25 mouse cellular contexts compared by ENCODE assay signal in the genomic region with DNA sequence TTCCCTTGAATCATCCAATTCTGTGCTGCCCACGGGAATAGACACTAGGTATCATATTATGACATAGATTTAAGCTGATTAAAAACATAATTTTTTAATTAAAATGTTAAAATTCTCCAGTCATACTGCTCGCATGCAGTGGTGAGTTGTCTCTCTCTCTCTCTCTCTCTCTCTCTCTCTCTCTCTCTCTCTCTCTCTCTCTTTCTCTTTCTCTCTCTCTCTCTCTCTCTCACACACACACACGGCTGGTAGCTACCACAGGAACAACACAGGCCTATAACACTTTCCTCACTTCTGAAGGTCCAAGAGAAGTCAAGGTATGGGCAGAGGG. TPM values are rescaled to one million over a fixed set of nuclear protein-coding genes. Genes with fewer than 3 reads are reported as not detected.
DNase-seq lines count a peak whose midpoint lies in the region; ATAC-seq and TF ChIP-seq lines count a peak whose summit lies in the region.
"Had no signal": no experiment of that assay in that cellular context is flagged by ENCODE, and none has a peak within 500 bp of the region (broad histone marks: within the 10 kb centered on the region; RNA-seq: fewer than 3 reads in every experiment).

No protein-coding gene starts in this region.

- TF ChIP-seq POLR2A in bone marrow, adult 2 months (IDR thresholded peaks at IDR 0.05; ENCODE audit: borderline replicate concordance, control insufficient read depth, low read depth, low read length), result no peak

- no peak for TF ChIP-seq EP300 in liver, embryonic 14.5 days (IDR thresholded peaks at IDR 0.05; ENCODE audit: low read depth)
- no peak for TF ChIP-seq EP300 in liver, postnatal 0 days (IDR thresholded peaks at IDR 0.05; ENCODE audit: low read depth)

- no peaks in the 10 kb centered on the region for H3K27me3 ChIP-seq in erythroblast, embryonic 14.5 days (ENCODE audit: control insufficient read depth)
- no peaks in the 10 kb centered on the region for H3K27me3 ChIP-seq in liver, embryonic 14.5 days (ENCODE audit: control insufficient read depth, insufficient read depth, low read length)
- H3K27me3 ChIP-seq in liver, postnatal 0 days (ENCODE audit: insufficient read depth, low read length), result no peaks in the 10 kb centered on the region
- no peaks in the 10 kb centered on the region for H3K27me3 ChIP-seq in forebrain, postnatal 0 days (ENCODE audit: insufficient read depth, low read length)
- H3K27me3 ChIP-seq: CH12.LX; embryonic facial prominence, embryonic 12.5 days; embryonic facial prominence, embryonic 15.5 days; forebrain, embryonic 13.5 days; hindbrain, embryonic 12.5 days; hindbrain, embryonic 15.5 days had no signal

- 63% methylated on average over 3 of the region's 3 CpGs for WGBS in bone marrow, adult 2 months
- WGBS in liver, embryonic 14.5 days (ENCODE audit: insufficient replicate concordance), result 32% methylated on average over 3 of the region's 3 CpGs
- WGBS in liver, postnatal 0 days (ENCODE audit: insufficient replicate concordance), result 58% methylated on average over 3 of the region's 3 CpGs
- WGBS in forebrain, postnatal 0 days, result 84% methylated on average over 3 of the region's 3 CpGs

- peak overlapping the region; percentile 53 for H3K4me3 ChIP-seq in erythroblast, embryonic 14.5 days (replicated peaks)
- H3K4me3 ChIP-seq in bone marrow, adult 2 months (replicated peaks; ENCODE audit: control insufficient read depth, low read depth, low read length), result no peak overlapping the region
- H3K4me3 ChIP-seq in liver, embryonic 14.5 days (ENCODE audit: insufficient read depth in 1 of 2, low read depth in 2 of 2, low read length in 2 of 2), result no peak overlapping the region
- no peak overlapping the region for H3K4me3 ChIP-seq in liver, postnatal 0 days (ENCODE audit: low read depth, low read length)
- no peak overlapping the region for H3K4me3 ChIP-seq in forebrain, postnatal 0 days (ENCODE audit: low read depth, low read length)
- H3K4me3 ChIP-seq: embryonic facial prominence, embryonic 12.5 days; embryonic facial prominence, embryonic 15.5 days; forebrain, embryonic 10.5 days; forebrain, embryonic 13.5 days; gastrocnemius, adult 2 months; hindbrain, embryonic 12.5 days; hindbrain, embryonic 15.5 days had no signal

- peak overlapping the region; percentile 70 for H3K4me2 ChIP-seq in liver, embryonic 14.5 days (ENCODE audit: low read depth)
- peak overlapping the region; percentile 50 for H3K4me2 ChIP-seq in liver, postnatal 0 days (ENCODE audit: low read depth, low read length)
- no peak overlapping the region for H3K4me2 ChIP-seq in forebrain, postnatal 0 days (ENCODE audit: low read depth)
- H3K4me2 ChIP-seq: embryonic facial prominence, embryonic 12.5 days; embryonic facial prominence, embryonic 15.5 days; forebrain, embryonic 13.5 days; heart, embryonic 11.5 days; hindbrain, embryonic 12.5 days; hindbrain, embryonic 15.5 days had no signal

- DNase-seq in liver, embryonic 14.5 days (ENCODE audit: low read depth in 3 of 3, low spot score in 3 of 3), result no peak
- DNase-seq in liver, postnatal 0 days, result no peak
- DNase-seq in forebrain, postnatal 0 days, result no peak
- DNase-seq in cerebellum, postnatal 36 days, result no peak
- no peak for DNase-seq in right cerebral cortex, adult 18-20 months
- DNase-seq: adrenal gland, adult 8-10 months; adrenal gland, postnatal 25 days; cerebellum, adult 18-20 months; cerebellum, adult 9-10 months; cerebellum, postnatal 14 days; gastrocnemius, adult 2 months; gastrocnemius, postnatal 14 days had no signal

- H3K9me3 ChIP-seq in erythroblast, embryonic 14.5 days (ENCODE audit: control insufficient read depth, low read length), result no peaks in the 10 kb centered on the region
- no peaks in the 10 kb centered on the region for H3K9me3 ChIP-seq in liver, embryonic 14.5 days (ENCODE audit: control insufficient read depth, low read length)
- H3K9me3 ChIP-seq in liver, postnatal 0 days (ENCODE audit: low read length), result no peaks in the 10 kb centered on the region
- no peaks in the 10 kb centered on the region for H3K9me3 ChIP-seq in forebrain, postnatal 0 days (ENCODE audit: low read length)
- H3K9me3 ChIP-seq: embryonic facial prominence, embryonic 12.5 days; embryonic facial prominence, embryonic 15.5 days; forebrain, embryonic 10.5 days; forebrain, embryonic 13.5 days; hindbrain, embryonic 12.5 days; hindbrain, embryonic 15.5 days had no signal

- no peaks in the 10 kb centered on the region for H3K36me3 ChIP-seq in erythroblast, embryonic 14.5 days (ENCODE audit: control insufficient read depth)
- H3K36me3 ChIP-seq in liver, embryonic 14.5 days (replicated peaks; ENCODE audit: control insufficient read depth, insufficient read depth, low read depth), result no peaks in the 10 kb centered on the region
- H3K36me3 ChIP-seq in liver, postnatal 0 days (replicated peaks; ENCODE audit: insufficient read depth, low read length), result no peaks in the 10 kb centered on the region
- H3K36me3 ChIP-seq in forebrain, postnatal 0 days (ENCODE audit: insufficient read depth), result no peaks in the 10 kb centered on the region
- H3K36me3 ChIP-seq: embryonic facial prominence, embryonic 12.5 days; embryonic facial prominence, embryonic 15.5 days; forebrain, embryonic 10.5 days; hindbrain, embryonic 12.5 days; hindbrain, embryonic 15.5 days had no signal

- no peak overlapping the region for H3K9ac ChIP-seq in liver, embryonic 14.5 days (replicated peaks)
- no peak overlapping the region for H3K9ac ChIP-seq in liver, postnatal 0 days (replicated peaks)
- H3K9ac ChIP-seq in forebrain, postnatal 0 days, result no peak overlapping the region
- H3K9ac ChIP-seq: embryonic facial prominence, embryonic 12.5 days; embryonic facial prominence, embryonic 15.5 days; forebrain, embryonic 13.5 days; hindbrain, embryonic 12.5 days; hindbrain, embryonic 15.5 days had no signal

- H3K27ac ChIP-seq in bone marrow, adult 2 months (ENCODE audit: control insufficient read depth, insufficient read depth, low read depth, low read length, poor library complexity), result peak overlapping the region; percentile 78
- peak overlapping the region; percentile 67 for H3K27ac ChIP-seq in liver, embryonic 14.5 days
- H3K27ac ChIP-seq in liver, postnatal 0 days (ENCODE audit: low read depth), result peak overlapping the region; percentile 67
- no peak overlapping the region for H3K27ac ChIP-seq in forebrain, postnatal 0 days (ENCODE audit: low read depth, low read length)
- H3K27ac ChIP-seq: embryonic facial prominence, embryonic 12.5 days; embryonic facial prominence, embryonic 15.5 days; forebrain, embryonic 10.5 days; forebrain, embryonic 13.5 days; gastrocnemius, adult 2 months; hindbrain, embryonic 12.5 days; hindbrain, embryonic 15.5 days had no signal

- no peak for TF ChIP-seq CTCF in bone marrow, adult 2 months (IDR thresholded peaks at IDR 0.05; ENCODE audit: control insufficient read depth, insufficient read depth, low read length)
- TF ChIP-seq CTCF in liver, embryonic 14.5 days (IDR thresholded peaks at IDR 0.05; ENCODE audit: low read depth), result no peak
- no peak for TF ChIP-seq CTCF in liver, postnatal 0 days (IDR thresholded peaks at IDR 0.05; ENCODE audit: low read depth)
- TF ChIP-seq CTCF in forebrain, postnatal 0 days (IDR thresholded peaks at IDR 0.05; ENCODE audit: low read depth), result no peak

- ATAC-seq in erythroblast, adult 5-6 weeks (replicated peaks; ENCODE audit: low FRiP score, poor library complexity, severe bottlenecking), result no peak
- no peak for ATAC-seq in liver, embryonic 14.5 days (ENCODE audit: insufficient read depth)
- ATAC-seq in liver, postnatal 0 days, result no peak
- ATAC-seq in forebrain, postnatal 0 days, result no peak
- ATAC-seq: activated CD4-positive, CD25-positive, alpha-beta regulatory T cell, adult 4 months; forebrain, embryonic 13.5 days; forebrain, embryonic 16.5 days had no signal

- H3K4me1 ChIP-seq in erythroblast, embryonic 14.5 days (ENCODE audit: control insufficient read depth), result peaks cover 47% of the 10 kb centered on the region
- no peaks in the 10 kb centered on the region for H3K4me1 ChIP-seq in bone marrow, adult 2 months (ENCODE audit: control insufficient read depth, insufficient read depth, low read length)
- H3K4me1 ChIP-seq in liver, embryonic 14.5 days (replicated peaks; ENCODE audit: control insufficient read depth in 2 of 2, insufficient read depth in 2 of 2, low read length in 1 of 2), result peaks cover 15 to 30% of the 10 kb centered on the region in 2 experiments
- H3K4me1 ChIP-seq in liver, postnatal 0 days (ENCODE audit: insufficient read depth), result peaks cover 5% of the 10 kb centered on the region; the same call in 1 of the 2 replicates
- no peaks in the 10 kb centered on the region for H3K4me1 ChIP-seq in forebrain, postnatal 0 days (ENCODE audit: insufficient read depth)
- H3K4me1 ChIP-seq: embryonic facial prominence, embryonic 12.5 days; embryonic facial prominence, embryonic 15.5 days; forebrain, embryonic 10.5 days; forebrain, embryonic 13.5 days; hindbrain, embryonic 12.5 days; hindbrain, embryonic 15.5 days had no signal

RNA-seq across cellular contexts. Expression of gene Htr2a, which starts 32.3 kb away (rescaled TPM):
- polyA plus RNA-seq in erythroblast, embryonic 14.5 days (2012), result not detected in 2 replicates
- total RNA-seq in erythroblast, adult 5-6 weeks (2015; ENCODE audit: low replicate concordance), result not detected in 2 replicates
- 0.09 and 0.42 TPM in 2 replicates for total RNA-seq in erythroblast, adult 5-6 weeks (2017; ENCODE audit: low replicate concordance)
- 0.40 and 1.6 TPM in 2 replicates for polyA plus RNA-seq in bone marrow, adult 2 months (2011; ENCODE audit: insufficient read depth, insufficient read length, low replicate concordance, missing spikeins)
- 0.16 and 0.23 TPM in 2 replicates for polyA plus RNA-seq in liver, embryonic 14.5 days (2012; rRNA removed)
- 0.23 and 0.29 TPM in 2 replicates for polyA plus RNA-seq in liver, embryonic 14.5 days (2014; fragmentation: Nextera tagmentation; extraction: Ambion mirVana)
- 0.20 and 0.21 TPM in 2 replicates for polyA plus RNA-seq in liver, postnatal 0 days (2015; fragmentation: Nextera tagmentation; extraction: Ambion mirVana)
- total RNA-seq in forebrain, postnatal 0 days (2014; rRNA removed), result 7.1 and 7.4 TPM in 2 replicates
- 1.3 and 1.5 TPM in 2 replicates for polyA plus RNA-seq in forebrain, postnatal 0 days (2015; fragmentation: Nextera tagmentation; extraction: Ambion mirVana)
- total RNA-seq: adrenal gland, postnatal 25 days; CH12.LX had no signal

RNA-seq across cellular contexts. Expression of gene Esd, which starts 59.1 kb away (rescaled TPM):
- polyA plus RNA-seq in erythroblast, embryonic 14.5 days (2012), result 2.2 and 3.4 TPM in 2 replicates
- total RNA-seq in erythroblast, adult 5-6 weeks (2015; ENCODE audit: low replicate concordance), result 56.4 and 74.9 TPM in 2 replicates
- total RNA-seq in erythroblast, adult 5-6 weeks (2017; ENCODE audit: low replicate concordance), result 50.2 and 57.3 TPM in 2 replicates
- polyA plus RNA-seq in bone marrow, adult 2 months (2011; ENCODE audit: insufficient read depth, insufficient read length, low replicate concordance, missing spikeins), result 91.4 and 136 TPM in 2 replicates
- 89.1 and 101 TPM in 2 replicates for polyA plus RNA-seq in liver, embryonic 14.5 days (2012; rRNA removed)
- 220 and 227 TPM in 2 replicates for polyA plus RNA-seq in liver, embryonic 14.5 days (2014; fragmentation: Nextera tagmentation; extraction: Ambion mirVana)
- 270 and 275 TPM in 2 replicates for polyA plus RNA-seq in liver, postnatal 0 days (2015; fragmentation: Nextera tagmentation; extraction: Ambion mirVana)
- total RNA-seq in forebrain, postnatal 0 days (2014; rRNA removed), result 159 and 207 TPM in 2 replicates
- 224 and 256 TPM in 2 replicates for polyA plus RNA-seq in forebrain, postnatal 0 days (2015; fragmentation: Nextera tagmentation; extraction: Ambion mirVana)

Comparison
In these comparisons a context has a peak if more than half of its experiments do, and no peak if none do; other contexts are left out.
1. RNA of gene Esd, which starts 59.1 kb away (polyA plus RNA-seq): 270 to 275 TPM in liver, postnatal 0 days, 224 to 256 TPM in forebrain, postnatal 0 days, 89.1 to 227 TPM in liver, embryonic 14.5 days and 91.4 to 136 TPM in bone marrow, adult 2 months; 2.2 to 3.4 TPM in erythroblast, embryonic 14.5 days; every median in the first group is over 10 times any median in the second.